Mouse (Mus musculus) megakaryocyte, embryonic 14.5 days (primary cell): ENCODE measurements around the gene Yipf2. TPM values are rescaled to one million over a fixed set of nuclear protein-coding genes. Genes with fewer than 3 reads are reported as not detected.

Experiments used
- H3K27me3 ChIP-seq: replicated peaks from 2 replicates; pipeline ENCODE3; 2012; ENCODE audit warnings: inconsistent platforms
- H3K36me3 ChIP-seq: replicated peaks from 2 replicates; pipeline ENCODE3; 2012; ENCODE audit warnings: low read length, inconsistent platforms, mixed read lengths
- H3K4me1 ChIP-seq: 2 replicates; pipeline ENCODE4 v1.6.1; 2012; ENCODE audit warnings: inconsistent platforms
- H3K4me3 ChIP-seq: replicated peaks from 2 replicates; pipeline ENCODE3; 2012; ENCODE audit warnings: moderate library complexity, mild to moderate bottlenecking, inconsistent platforms
- H3K9me3 ChIP-seq: 2 replicates; pipeline ENCODE4 v1.6.1; 2012; ENCODE audit warnings: inconsistent platforms
- FLI1 ChIP-seq: IDR thresholded peaks from 2 replicates; pipeline ENCODE4 v1.6.1; 2012; ENCODE audit warnings: low read length, inconsistent platforms, mixed read lengths
- GATA1 ChIP-seq: IDR thresholded peaks from 3 replicates; pipeline ENCODE4 v1.6.1; 2012; ENCODE audit warnings: mixed read lengths, low read length, inconsistent platforms, borderline replicate concordance
- polyA plus RNA-seq: library from polyadenylated mRNA; stranded (reverse); fragments of >175 nt; gene quantifications from 2 replicates; pipeline ENCODE4 v1.2.3, GENCODE M21; 2012; ENCODE audit warnings: low replicate concordance; ENCODE audit not compliant: insufficient read depth

Yipf2 gene
- polyA plus RNA-seq: 3.6 and 8.0 TPM in 2 replicates

GRCm38 (mm10) chr9:21592703-21593121, at the start of gene Yipf2, which contains the start of gene Timm29:
TSS of gene Yipf2 (minus strand) at chr9:21592828.
TSS of gene Timm29 (plus strand) at chr9:21592722.
- Histone ChIP-seq H3K4me1 (peaks cover 58% of the 10 kb centered on the region), H3K4me3 (peak within 1 kb of the TSS; percentile 99), H3K27me3 (no peaks in the 10 kb centered on the region), H3K36me3 (peaks cover 61% of the 10 kb centered on the region), H3K9me3 (no peaks in the 10 kb centered on the region)
- peak; percentile 93 for TF ChIP-seq FLI1
- no peak for TF ChIP-seq GATA1

DNA sequence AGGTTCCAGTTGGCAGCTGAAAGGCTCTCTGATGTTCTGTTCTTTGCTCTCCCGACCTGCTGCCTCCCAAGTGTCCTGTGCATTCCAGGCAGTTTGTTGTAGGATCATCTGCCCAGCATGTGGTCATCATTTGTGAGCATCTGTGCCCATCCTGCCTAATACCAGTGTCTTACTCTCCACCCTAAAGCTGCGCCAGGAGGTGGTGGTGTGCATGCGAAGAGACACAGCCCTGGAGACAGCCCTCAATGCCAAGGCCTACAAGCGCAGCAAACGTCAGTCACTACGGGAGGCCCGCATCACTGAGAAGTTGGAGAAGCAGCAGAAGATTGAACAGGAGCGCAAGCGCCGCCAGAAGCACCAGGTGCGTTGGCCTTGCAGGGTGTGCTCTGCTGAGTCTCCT, 46.4 kb upstream of the Yipf2 start:
- H3K36me3 ChIP-seq: peaks cover 99% of the 10 kb centered on the region

DNA sequence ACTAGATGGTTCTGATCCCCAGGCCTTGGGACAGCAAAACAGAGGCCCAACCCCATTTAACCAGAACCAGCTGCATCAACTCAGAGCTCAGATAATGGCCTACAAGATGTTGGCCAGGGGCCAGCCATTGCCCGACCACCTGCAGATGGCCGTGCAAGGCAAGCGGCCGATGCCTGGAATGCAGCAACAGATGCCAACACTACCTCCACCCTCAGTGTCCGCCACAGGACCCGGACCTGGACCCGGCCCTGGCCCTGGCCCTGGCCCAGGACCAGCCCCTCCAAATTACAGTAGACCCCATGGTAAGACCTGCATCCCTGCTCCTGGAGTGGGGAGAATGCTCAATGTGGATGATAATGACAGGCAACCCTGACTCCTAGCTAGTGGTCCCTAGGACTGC, 43.0 kb upstream of the Yipf2 start:
- Histone ChIP-seq H3K4me1 (peaks cover 27% of the 10 kb centered on the region), H3K9me3 (no peaks in the 10 kb centered on the region), H3K4me3 (no peak overlapping the region), H3K36me3 (peaks cover 92% of the 10 kb centered on the region), H3K27me3 (no peaks in the 10 kb centered on the region)
- TF ChIP-seq FLI1 (no peak), GATA1 (no peak)

More for the DNA sequence above, 46.4 kb upstream of the Yipf2 start:
- no peaks in the 10 kb centered on the region for H3K9me3 ChIP-seq
- no peak for TF ChIP-seq FLI1
- no peak for TF ChIP-seq GATA1
- H3K4me3 ChIP-seq: no peak overlapping the region
- peaks cover 8% of the 10 kb centered on the region for H3K4me1 ChIP-seq
- H3K27me3 ChIP-seq: no peaks in the 10 kb centered on the region

GRCm38 (mm10) chr9:21633106-21633505, 40.5 kb upstream of the Yipf2 start:
- no peaks in the 10 kb centered on the region for H3K27me3 ChIP-seq
- TF ChIP-seq GATA1 (no peak), FLI1 (no peak)

DNA sequence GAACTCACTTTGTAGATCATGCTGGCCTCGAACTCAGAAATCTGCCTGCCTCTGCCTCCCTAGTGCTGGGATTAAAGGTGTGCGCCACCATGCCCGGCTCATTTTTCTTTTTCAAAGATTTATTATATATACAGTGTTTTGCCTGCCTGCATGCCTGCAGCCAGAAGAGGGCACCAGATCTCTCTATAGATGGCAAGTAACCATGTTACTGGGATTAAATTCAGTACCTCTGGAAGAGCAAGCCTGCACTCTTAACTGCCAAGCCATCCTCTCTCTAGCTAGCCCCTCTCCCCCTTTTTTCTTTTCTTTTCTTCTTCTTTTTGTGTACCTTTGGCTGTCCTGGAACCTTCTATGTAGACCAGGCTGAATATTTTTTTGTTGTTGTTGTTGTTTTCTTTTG, 38.0 kb upstream of the Yipf2 start:
- H3K27me3 ChIP-seq: no peaks in the 10 kb centered on the region
- no peak overlapping the region for H3K4me3 ChIP-seq
- no peak for TF ChIP-seq GATA1
- TF ChIP-seq FLI1: no peak
- peaks cover 33% of the 10 kb centered on the region for H3K4me1 ChIP-seq
- H3K36me3 ChIP-seq: peaks cover 51% of the 10 kb centered on the region
- no peaks in the 10 kb centered on the region for H3K9me3 ChIP-seq

More at GRCm38 (mm10) chr9:21633106-21633505, 40.5 kb upstream of the Yipf2 start:
- Histone ChIP-seq H3K36me3 (peaks cover 68% of the 10 kb centered on the region), H3K9me3 (no peaks in the 10 kb centered on the region), H3K4me1 (peaks cover 27% of the 10 kb centered on the region), H3K4me3 (no peak overlapping the region)

GRCm38 (mm10) chr9:21627145-21627795, 34.6 kb upstream of the Yipf2 start:
- peaks cover 29% of the 10 kb centered on the region for H3K36me3 ChIP-seq
- no peaks in the 10 kb centered on the region for H3K27me3 ChIP-seq
- H3K4me1 ChIP-seq: peaks cover 23% of the 10 kb centered on the region
- no peaks in the 10 kb centered on the region for H3K9me3 ChIP-seq
- TF ChIP-seq GATA1 (no peak), FLI1 (no peak)
- no peak overlapping the region for H3K4me3 ChIP-seq

DNA sequence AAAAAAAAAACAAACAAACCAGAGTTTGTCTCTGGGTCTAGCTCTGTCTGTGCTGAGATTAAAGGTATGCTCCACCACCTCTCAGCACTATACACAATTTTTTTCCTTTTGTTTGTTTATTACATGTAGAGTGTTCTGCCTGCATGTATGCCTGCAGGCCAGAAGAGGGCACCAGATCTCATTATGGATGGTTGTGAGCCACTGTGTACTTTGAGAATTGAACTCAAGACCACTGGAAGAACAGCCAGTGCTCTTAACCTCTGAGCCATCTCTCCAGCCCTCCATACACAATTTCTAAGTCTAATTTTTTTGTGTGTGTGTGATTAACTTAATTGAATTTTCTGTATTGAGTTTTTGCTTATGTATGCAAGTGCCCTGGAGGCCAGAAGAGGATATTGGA, 33.9 kb upstream of the Yipf2 start:
- Histone ChIP-seq H3K4me3 (no peak overlapping the region), H3K27me3 (no peaks in the 10 kb centered on the region), H3K4me1 (peaks cover 19% of the 10 kb centered on the region), H3K36me3 (peaks cover 28% of the 10 kb centered on the region), H3K9me3 (no peaks in the 10 kb centered on the region)
- TF ChIP-seq GATA1 (no peak), FLI1 (no peak)

DNA sequence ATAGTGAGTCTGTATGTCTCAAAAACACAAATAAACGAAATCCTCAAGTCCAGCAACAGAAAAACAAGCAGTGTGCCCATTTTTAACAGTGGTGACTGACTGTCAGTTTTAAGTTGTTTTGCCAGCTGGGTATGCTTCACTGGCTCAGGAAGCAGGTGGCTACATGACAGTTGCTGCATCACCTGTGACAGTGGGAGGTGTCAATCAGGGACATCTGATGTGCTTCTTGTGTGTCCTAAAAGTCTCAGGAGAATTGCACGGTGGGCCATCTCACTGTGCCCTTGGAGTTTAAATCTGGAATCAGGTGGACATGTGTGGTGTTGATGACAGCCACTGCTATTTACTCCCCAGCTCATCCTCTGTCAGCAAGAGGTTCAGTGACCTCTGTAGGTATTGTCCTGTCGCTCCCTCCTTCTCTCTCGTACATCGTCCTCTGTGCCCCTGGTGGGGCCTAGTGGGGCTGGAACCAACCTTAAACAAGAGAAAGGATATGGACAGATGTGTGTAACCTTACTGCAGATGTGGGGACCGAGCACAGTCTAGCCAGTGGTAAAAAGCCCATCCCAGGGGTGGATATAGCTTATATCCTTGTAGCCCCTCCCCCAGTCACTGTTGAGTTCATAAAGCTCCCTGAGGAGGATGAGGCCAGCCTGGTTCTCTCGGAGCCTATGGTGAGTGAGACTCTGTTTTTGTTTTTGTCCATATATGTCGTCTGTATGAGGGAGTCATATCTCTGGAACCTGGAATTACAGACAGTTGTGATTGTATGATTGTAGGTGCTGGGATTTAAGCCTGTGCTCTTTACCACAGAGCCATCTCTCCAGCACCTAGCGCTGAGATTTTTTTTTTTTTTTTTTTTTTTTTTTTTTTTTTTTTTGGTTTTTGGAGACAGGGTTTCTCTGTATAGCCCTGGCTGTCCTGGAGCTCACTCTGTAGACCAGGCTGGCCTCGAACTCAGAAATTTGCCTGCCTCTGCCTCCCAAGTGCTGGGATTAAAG, 33.0 kb upstream of the Yipf2 start:
- Histone ChIP-seq H3K36me3 (peaks cover 23% of the 10 kb centered on the region), H3K4me1 (peaks cover 26% of the 10 kb centered on the region), H3K9me3 (no peaks in the 10 kb centered on the region), H3K4me3 (no peak overlapping the region), H3K27me3 (no peaks in the 10 kb centered on the region)
- TF ChIP-seq FLI1 (no peak), GATA1 (no peak)

DNA sequence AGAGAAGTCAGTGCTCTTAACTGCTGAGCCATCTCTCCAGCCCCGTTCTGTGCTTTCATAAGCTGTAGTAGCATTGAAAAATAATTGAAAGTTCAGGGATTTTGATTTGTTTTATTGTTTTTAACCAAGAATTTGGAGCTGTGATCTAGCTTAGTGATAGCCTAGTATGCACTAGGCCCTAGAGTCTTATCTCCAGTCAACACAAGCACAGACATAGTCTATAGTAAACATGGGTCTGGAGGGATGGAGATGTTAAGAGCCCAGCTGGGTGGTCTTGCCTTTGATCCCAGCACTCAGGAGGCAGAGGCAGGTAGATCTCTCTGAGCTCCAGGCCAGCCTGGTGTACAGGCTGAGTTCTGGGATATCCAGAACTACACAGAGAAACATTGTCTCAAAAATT, 30.0 kb upstream of the Yipf2 start:
- H3K4me3 ChIP-seq: no peak overlapping the region
- H3K4me1 ChIP-seq: peaks cover 45% of the 10 kb centered on the region
- no peaks in the 10 kb centered on the region for H3K27me3 ChIP-seq
- peaks cover 27% of the 10 kb centered on the region for H3K36me3 ChIP-seq
- no peaks in the 10 kb centered on the region for H3K9me3 ChIP-seq
- TF ChIP-seq FLI1 (no peak), GATA1 (no peak)
